Mouse (Mus musculus): ENCODE measurements around the gene Ankrd17.

The Ankrd17 gene

GRCm38 (mm10) chr5:90366121-90367066 is at the start of gene Ankrd17:
Gene Ankrd17 (minus strand): TSS chr5:90366577.
- peak; percentile 90 to 91 for DNase-seq (ENCODE audit: low spot score in 2 of 2)

- no peak for DNase-seq (ENCODE audit: low spot score in 2 of 2)
These were observed 48.5 kb upstream of the Ankrd17 start for GRCm38 (mm10) chr5:90414925-90415295.

DNA sequence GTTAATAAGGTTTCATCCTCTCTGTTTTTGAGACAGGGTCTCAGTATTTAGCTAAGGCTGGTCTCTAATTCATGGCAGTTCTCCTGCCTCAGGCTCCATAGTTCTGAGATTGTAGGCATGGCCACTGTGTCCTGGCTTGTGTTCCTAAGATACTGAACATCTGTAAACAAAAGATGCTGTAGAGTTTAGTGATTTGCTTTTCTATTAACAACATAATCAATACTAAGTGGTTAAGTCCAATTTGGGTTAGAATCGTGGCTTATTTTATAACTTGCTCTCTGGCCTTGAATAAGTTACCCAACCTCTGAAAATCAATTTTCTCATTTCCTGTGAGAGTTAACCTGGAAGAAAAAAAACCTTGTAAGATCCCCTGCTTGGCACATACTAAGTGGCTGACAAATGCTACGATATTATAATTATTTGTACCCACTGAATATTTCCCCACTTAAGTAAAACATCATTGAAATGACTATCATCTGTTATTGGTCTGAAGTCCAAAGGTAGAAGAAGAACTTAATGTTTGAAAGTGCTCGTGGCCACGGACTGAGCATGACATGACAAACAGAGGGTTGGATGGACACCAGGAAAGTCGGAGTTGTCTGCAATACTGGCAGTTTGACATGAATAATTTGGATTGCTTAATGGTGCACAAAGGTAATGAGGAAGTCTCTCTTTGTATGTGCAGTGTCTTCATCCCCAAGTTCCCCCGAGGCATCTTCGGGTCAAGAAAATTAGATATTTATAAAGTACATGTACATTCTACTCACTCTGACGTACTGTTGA is 48.0 kb upstream of the Ankrd17 start:
- DNase-seq (ENCODE audit: low spot score in 2 of 2): no peak

GRCm38 (mm10) chr5:90405210-90405609 is 38.8 kb upstream of the Ankrd17 start:
- no peak for DNase-seq (ENCODE audit: low spot score in 2 of 2)

DNA sequence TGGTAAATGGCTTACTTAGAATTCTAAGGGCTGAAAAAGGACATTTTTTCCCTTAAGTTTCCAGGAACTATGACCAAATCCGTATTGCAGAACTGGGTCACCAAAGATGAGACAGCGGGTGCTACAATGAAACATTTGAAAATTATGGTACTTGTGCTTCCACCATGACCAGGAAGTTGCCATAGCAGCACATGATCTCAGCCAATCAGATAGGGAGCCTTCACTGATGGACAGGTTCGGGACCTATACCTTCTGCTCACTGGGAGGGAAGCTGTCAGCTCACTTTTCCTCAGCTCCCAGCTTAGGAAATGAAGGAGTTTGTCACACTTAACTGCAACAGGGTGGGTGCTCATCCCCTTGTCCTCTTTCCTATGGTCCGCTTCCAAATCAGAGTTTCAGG is 30.4 kb upstream of the Ankrd17 start:
- DNase-seq (ENCODE audit: low spot score in 2 of 2): no peak

DNA sequence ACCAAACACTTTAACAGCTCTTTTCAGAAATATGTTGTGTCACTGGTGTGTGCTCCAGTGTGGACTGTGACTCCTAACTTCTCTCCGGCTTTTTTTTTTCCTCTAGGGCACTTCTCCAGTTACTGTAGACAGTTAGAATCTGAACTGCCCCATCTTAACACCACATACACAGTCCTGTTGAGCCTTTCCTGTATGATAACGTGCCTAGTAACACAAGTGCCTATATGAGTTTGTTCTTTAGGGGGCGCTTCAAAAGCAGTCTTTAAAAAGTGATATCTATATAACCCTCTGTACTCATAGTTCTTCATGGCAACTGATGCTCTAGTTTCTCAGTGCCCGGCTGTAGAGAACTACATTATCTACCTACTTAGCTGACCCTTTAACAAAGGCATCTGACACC is 27.9 kb upstream of the Ankrd17 start:
- no peak for DNase-seq (ENCODE audit: low spot score in 2 of 2)

- no peak for DNase-seq (ENCODE audit: low spot score in 2 of 2)
These were observed 27.4 kb upstream of the Ankrd17 start for GRCm38 (mm10) chr5:90393764-90394163.

- DNase-seq (ENCODE audit: low spot score in 2 of 2): no peak
These were observed 16.7 kb upstream of the Ankrd17 start for GRCm38 (mm10) chr5:90383080-90383479.

GRCm38 (mm10) chr5:90381458-90381857 is 15.1 kb upstream of the Ankrd17 start:
- no peak for DNase-seq (ENCODE audit: low spot score in 2 of 2)

GRCm38 (mm10) chr5:90373708-90374107 is 7.3 kb upstream of the Ankrd17 start:
- no peak for DNase-seq (ENCODE audit: low spot score in 2 of 2)

- DNase-seq (ENCODE audit: low spot score in 2 of 2): no peak
These were observed 4.0 kb upstream of the Ankrd17 start for GRCm38 (mm10) chr5:90370401-90370800.

DNA sequence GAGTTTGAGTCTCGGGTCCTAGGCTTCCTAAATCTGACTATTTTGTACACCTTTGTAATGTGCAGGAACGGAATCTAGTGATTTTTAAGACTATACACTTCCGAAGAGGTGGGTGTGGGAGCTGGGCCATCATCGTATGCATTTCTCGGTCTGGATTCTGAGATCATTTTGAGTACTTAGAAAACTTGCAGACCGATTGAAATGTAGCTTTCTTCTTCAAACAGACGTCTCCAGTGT is 608 bp upstream of the Ankrd17 start, which contains the start of gene Gm9958:
Gene Gm9958 (plus strand): TSS at position 138 of the 237 bp plus-strand sequence.
- DNase-seq (ENCODE audit: low spot score in 2 of 2): no peak

DNA sequence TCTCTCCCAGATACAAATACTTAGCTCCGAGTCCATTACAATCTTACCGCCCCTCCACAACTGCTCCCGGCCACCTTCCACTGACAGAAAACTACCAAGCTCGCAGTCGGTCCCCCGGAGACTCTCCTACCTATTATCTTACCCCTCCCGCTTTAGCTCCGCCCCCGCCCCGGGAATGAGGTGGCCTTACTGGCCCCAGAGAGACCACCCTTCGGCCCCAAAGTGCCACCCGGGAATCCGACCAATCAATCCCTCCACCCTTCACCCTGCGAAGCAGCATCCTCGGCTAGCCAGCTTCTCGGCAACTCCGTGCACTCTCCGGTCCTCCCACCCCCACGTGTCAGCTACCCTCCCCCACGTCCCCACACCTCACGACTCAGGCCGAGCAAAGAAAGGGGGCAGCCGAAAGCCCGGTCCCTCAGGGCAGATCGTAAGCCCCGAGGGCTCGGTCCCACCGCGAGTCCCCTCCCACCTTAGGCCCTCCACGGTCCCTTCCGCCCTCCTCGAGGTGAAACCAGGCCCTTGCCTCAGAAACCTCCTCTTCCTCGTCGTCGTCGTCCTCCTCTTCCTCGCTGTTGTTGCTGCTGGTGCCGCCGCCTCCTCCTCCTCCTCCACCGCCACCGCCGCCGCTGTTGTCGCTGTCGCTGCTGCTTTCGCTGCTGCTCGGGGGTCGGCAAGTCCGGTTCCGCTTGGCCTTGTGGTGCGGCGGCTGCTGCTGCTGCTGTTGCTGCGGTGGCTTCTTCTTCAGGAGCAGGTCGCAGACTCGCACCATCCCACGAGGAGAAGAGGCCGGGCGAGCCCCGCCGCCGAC is 1.0 kb downstream of the Ankrd17 start:
- DNase-seq (ENCODE audit: low spot score in 2 of 2): peak; percentile 35 to 44

DNA sequence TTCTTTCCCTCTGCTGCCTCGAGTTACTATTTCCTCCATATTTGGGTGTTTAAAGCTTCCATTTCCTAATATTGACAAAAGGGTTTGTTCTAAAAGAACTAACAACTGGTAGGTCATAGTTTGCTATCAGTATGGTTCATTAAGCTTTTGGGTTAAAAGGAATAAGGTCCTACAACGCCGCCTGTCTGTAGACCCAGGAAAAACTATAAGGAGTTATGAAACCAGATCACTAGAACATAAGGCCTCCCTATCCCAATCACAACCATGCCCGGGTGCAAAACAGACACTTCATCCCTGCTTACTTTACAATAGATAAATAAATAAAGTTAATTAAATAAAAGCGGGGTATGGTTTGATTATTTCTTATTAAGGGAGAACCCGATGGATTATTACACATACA is 1.9 kb downstream of the Ankrd17 start:
- peak; percentile 69 to 80 for DNase-seq (ENCODE audit: low spot score in 2 of 2)

- DNase-seq (ENCODE audit: low spot score in 2 of 2): no peak
These were observed 10.6 kb downstream of the Ankrd17 start for GRCm38 (mm10) chr5:90355824-90356223.

DNA sequence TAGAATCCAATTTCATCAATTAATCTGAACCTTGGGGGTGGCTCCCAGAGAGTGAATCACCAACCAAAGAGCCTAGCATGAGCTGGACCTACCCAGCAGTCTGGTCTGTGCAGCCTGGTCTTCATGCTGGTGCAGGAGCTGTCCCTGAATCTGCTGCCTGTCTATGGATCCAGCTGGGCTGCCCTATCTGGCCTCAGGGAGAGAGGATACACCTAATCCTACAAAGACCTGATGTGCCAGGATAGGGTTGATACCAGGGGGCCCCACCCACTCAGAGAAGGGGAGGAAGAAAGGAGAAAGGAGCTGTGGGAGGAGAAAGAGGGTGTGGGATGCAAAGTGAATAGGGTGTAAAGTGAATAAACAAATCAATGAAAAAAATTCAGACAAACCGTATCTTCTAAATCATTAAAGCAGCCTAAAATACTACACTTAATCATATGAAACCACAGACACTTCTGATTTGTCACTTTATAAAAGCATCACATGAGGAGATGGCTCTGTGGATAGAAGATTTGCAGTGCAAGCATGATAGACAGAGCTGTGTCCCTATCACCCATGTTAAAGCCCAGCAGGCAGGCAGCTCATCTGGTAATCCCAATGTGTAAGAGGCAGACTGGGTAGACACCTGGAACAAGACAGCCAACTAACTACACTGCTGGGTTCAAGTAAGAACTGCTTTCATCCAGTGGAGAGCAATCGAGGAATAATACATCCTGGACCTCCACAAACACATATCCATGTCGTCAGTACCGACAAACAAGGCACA is 12.6 kb downstream of the Ankrd17 start:
- DNase-seq (ENCODE audit: low spot score in 2 of 2): no peak

- no peak for DNase-seq (ENCODE audit: low spot score in 2 of 2)
These were observed 19.5 kb downstream of the Ankrd17 start for GRCm38 (mm10) chr5:90346877-90347276.

DNA sequence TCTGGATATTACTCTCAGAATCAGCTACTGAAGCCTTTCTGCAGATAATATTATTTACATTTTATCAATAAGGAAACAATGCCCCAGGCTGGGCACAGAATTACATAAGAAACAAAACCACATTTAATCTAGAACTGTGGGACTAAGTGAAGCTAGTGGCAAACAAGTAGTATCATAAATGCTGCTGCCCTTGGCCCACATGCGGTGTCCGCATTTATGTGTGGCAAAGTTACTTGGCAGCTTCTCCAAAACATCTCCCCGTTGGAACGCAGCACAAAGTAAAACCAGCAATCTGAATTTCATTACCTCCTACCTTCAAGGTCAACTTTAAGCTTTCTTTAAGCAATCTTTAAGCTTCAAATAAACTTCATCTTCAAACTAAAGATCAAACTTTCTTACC is 25.5 kb downstream of the Ankrd17 start:
- no peak for DNase-seq (ENCODE audit: low spot score in 2 of 2)

- DNase-seq (ENCODE audit: low spot score in 2 of 2): no peak
These were observed 26.4 kb downstream of the Ankrd17 start for GRCm38 (mm10) chr5:90339953-90340343.

DNA sequence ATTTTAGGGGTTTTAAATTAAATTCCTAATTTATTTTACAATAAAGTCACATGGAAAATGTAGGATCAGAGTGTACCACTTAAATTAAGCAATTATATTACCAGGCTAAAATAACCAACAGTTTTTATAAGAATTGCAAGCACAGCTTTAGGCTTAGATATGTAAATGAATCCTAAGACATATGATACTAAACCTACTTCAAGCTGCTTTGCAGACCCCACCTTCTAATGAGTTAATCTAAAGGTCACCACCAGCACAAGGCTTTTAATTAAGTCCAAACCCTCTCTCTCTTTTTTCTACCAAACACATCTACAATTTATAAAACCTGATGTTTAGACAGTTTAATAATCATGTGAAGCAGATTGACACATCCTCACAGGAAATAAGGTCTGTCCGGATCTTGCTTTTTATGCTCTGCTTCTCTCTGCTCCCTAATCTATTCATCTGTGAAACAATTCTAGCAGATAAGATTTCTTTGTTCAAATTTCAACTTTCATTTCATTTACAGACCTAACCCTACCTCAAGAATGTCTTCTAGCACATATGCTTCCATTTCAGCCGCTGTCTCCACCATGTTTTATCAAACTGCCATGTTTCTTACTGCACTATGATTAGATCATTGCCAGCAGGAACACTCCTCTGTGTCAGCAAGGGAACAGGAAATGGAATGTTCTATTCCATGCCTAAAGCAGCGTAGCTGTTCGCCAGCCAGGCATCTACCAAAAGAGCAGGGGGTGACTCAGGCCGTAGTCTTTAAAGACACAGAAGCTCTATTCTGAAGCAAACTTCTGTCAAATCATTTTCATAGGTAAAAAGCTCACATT is 27.0 kb downstream of the Ankrd17 start:
- peak; percentile 79 to 84 for DNase-seq (ENCODE audit: low spot score in 2 of 2)

All from heart, adult 9 months (tissue).